Mouse (Mus musculus) C2C12 (cell line): ENCODE data around the gene Nos1.

ENCODE experiments used
- CEBPB ChIP-seq: IDR thresholded peaks from one replicate; pipeline ENCODE4 v1.6.1; 2011; ENCODE audit warnings: low read depth, mild to moderate bottlenecking, control low read depth, moderate library complexity
- CTCF ChIP-seq: IDR thresholded peaks from one replicate; pipeline ENCODE4 v1.5.1; 2011; ENCODE audit not compliant: control insufficient read depth, insufficient read depth, insufficient read length
- FOSL1 ChIP-seq: IDR thresholded peaks from one replicate; pipeline ENCODE4 v1.8.0; 2011; ENCODE audit warnings: mild to moderate bottlenecking, low read length; ENCODE audit not compliant: poor library complexity, insufficient read depth, severe bottlenecking
- MAX ChIP-seq: IDR thresholded peaks from one replicate; pipeline ENCODE4 v1.6.1; 2011; ENCODE audit warnings: mild to moderate bottlenecking, control low read depth
- MYOD1 ChIP-seq: IDR thresholded peaks from one replicate; pipeline ENCODE4 v1.6.1; 2011; ENCODE audit warnings: low read depth; ENCODE audit not compliant: control insufficient read depth, insufficient read length
- MYOG ChIP-seq: IDR thresholded peaks from one replicate; pipeline ENCODE4 v1.6.1; 2011; ENCODE audit not compliant: control insufficient read depth, insufficient read length; ENCODE audit errors: extremely low read depth
- USF1 ChIP-seq: IDR thresholded peaks from one replicate; pipeline ENCODE4 v1.6.1; 2011; ENCODE audit warnings: low read depth, mild to moderate bottlenecking, control low read depth, moderate library complexity

DNA sequence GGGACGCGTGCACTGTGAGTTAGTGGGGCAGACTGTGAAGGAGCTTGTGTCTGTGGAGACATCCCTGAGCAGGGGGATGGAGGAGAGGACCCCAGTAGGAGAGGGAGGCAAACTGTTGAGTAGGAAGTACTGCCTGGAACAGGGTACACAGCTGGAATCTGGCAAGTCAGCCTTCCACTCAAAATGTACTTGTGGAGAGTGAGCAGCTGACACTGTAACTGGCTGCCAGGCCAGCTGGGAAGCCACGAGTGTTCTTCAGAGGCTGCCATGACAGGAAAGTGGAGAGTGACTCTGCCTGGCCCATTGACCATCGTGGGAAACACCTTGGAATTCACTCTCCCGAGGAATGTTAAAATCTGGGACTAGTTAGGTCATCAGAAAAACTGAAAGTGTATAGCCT is 201.1 kb downstream of the Nos1 start:
- TF ChIP-seq FOSL1 (no peak), CTCF (no peak), CEBPB (no peak), USF1 (no peak), MAX (no peak), MYOD1 (no peak), MYOG (no peak)
